Mouse (Mus musculus): ENCODE results near the gene Fam131b. TPM values are rescaled to one million over a fixed set of nuclear protein-coding genes. Genes with fewer than 3 reads are reported as not detected.

Gene Fam131b
- polyA plus RNA-seq, 1 experiment = 15.6 TPM

- Histone ChIP-seq H3K79me2 (ENCODE audit: control insufficient read depth, insufficient read depth) (no peaks in the 10 kb centered on the region), H3K36me3 (ENCODE audit: control insufficient read depth, insufficient read depth) (peaks cover 8% of the 10 kb centered on the region), H3K27me3 (ENCODE audit: control insufficient read depth, insufficient read depth, insufficient read length) (no peaks in the 10 kb centered on the region), H3K79me3 (ENCODE audit: low read depth) (no peaks in the 10 kb centered on the region), H3ac (ENCODE audit: control insufficient read depth, insufficient read length, low read depth) (no peak overlapping the region), H3K4me3 (ENCODE audit: insufficient read depth, poor library complexity, severe bottlenecking) (no peak overlapping the region)
- no peak for TF ChIP-seq CEBPB (IDR thresholded peaks at IDR 0.05; ENCODE audit: low read depth)
- no peak for TF ChIP-seq MAX (IDR thresholded peaks at IDR 0.05)
- TF ChIP-seq MYOG (IDR thresholded peaks at IDR 0.05; ENCODE audit: control insufficient read depth, extremely low read depth, insufficient read length) = no peak
- no peak for TF ChIP-seq CTCF (IDR thresholded peaks at IDR 0.05; ENCODE audit: control insufficient read depth, insufficient read depth, insufficient read length)
- TF ChIP-seq MYOD1 (IDR thresholded peaks at IDR 0.05; ENCODE audit: control insufficient read depth, insufficient read length, low read depth) = no peak
- TF ChIP-seq USF1 (IDR thresholded peaks at IDR 0.05; ENCODE audit: low read depth) = no peak
- no peak for TF ChIP-seq FOSL1 (IDR thresholded peaks at IDR 0.05; ENCODE audit: insufficient read depth, low read length, poor library complexity, severe bottlenecking)
These were observed 6.2 kb downstream of the Fam131b start for GRCm38 (mm10) chr6:42318293-42318692.

GRCm38 (mm10) chr6:42310427-42311053 lies 13.9 kb downstream of the Fam131b start:
- Histone ChIP-seq H3K79me3 (ENCODE audit: low read depth) (no peaks in the 10 kb centered on the region), H3K36me3 (ENCODE audit: control insufficient read depth, insufficient read depth) (peaks cover 6% of the 10 kb centered on the region), H3ac (ENCODE audit: control insufficient read depth, insufficient read length, low read depth) (no peak overlapping the region), H3K79me2 (ENCODE audit: control insufficient read depth, insufficient read depth) (no peaks in the 10 kb centered on the region), H3K27me3 (ENCODE audit: control insufficient read depth, insufficient read depth, insufficient read length) (no peaks in the 10 kb centered on the region), H3K4me3 (ENCODE audit: insufficient read depth, poor library complexity, severe bottlenecking) (no peak overlapping the region)
- TF ChIP-seq CEBPB (IDR thresholded peaks at IDR 0.05; ENCODE audit: low read depth) (no peak), USF1 (IDR thresholded peaks at IDR 0.05; ENCODE audit: low read depth) (no peak), MAX (IDR thresholded peaks at IDR 0.05) (no peak), MYOG (IDR thresholded peaks at IDR 0.05; ENCODE audit: control insufficient read depth, extremely low read depth, insufficient read length) (no peak), MYOD1 (IDR thresholded peaks at IDR 0.05; ENCODE audit: control insufficient read depth, insufficient read length, low read depth) (no peak), FOSL1 (IDR thresholded peaks at IDR 0.05; ENCODE audit: insufficient read depth, low read length, poor library complexity, severe bottlenecking) (no peak), CTCF (IDR thresholded peaks at IDR 0.05; ENCODE audit: control insufficient read depth, insufficient read depth, insufficient read length) (no peak)

GRCm38 (mm10) chr6:42309816-42310378 lies 14.5 kb downstream of the Fam131b start:
- Histone ChIP-seq H3K27me3 (ENCODE audit: control insufficient read depth, insufficient read depth, insufficient read length) (no peaks in the 10 kb centered on the region), H3ac (ENCODE audit: control insufficient read depth, insufficient read length, low read depth) (no peak overlapping the region), H3K79me2 (ENCODE audit: control insufficient read depth, insufficient read depth) (no peaks in the 10 kb centered on the region), H3K4me3 (ENCODE audit: insufficient read depth, poor library complexity, severe bottlenecking) (no peak overlapping the region), H3K79me3 (ENCODE audit: low read depth) (no peaks in the 10 kb centered on the region), H3K36me3 (ENCODE audit: control insufficient read depth, insufficient read depth) (peaks cover 6% of the 10 kb centered on the region)
- TF ChIP-seq MAX (IDR thresholded peaks at IDR 0.05) (no peak), MYOD1 (IDR thresholded peaks at IDR 0.05; ENCODE audit: control insufficient read depth, insufficient read length, low read depth) (no peak), MYOG (IDR thresholded peaks at IDR 0.05; ENCODE audit: control insufficient read depth, extremely low read depth, insufficient read length) (no peak), CEBPB (IDR thresholded peaks at IDR 0.05; ENCODE audit: low read depth) (no peak), USF1 (IDR thresholded peaks at IDR 0.05; ENCODE audit: low read depth) (no peak), FOSL1 (IDR thresholded peaks at IDR 0.05; ENCODE audit: insufficient read depth, low read length, poor library complexity, severe bottlenecking) (no peak), CTCF (IDR thresholded peaks at IDR 0.05; ENCODE audit: control insufficient read depth, insufficient read depth, insufficient read length) (no peak)

- H3K79me2 ChIP-seq (ENCODE audit: control insufficient read depth, insufficient read depth) = no peaks in the 10 kb centered on the region
- no peaks in the 10 kb centered on the region for H3K36me3 ChIP-seq (ENCODE audit: control insufficient read depth, insufficient read depth)
- TF ChIP-seq MYOD1 (IDR thresholded peaks at IDR 0.05; ENCODE audit: control insufficient read depth, insufficient read length, low read depth) = no peak
- no peak for TF ChIP-seq CEBPB (IDR thresholded peaks at IDR 0.05; ENCODE audit: low read depth)
- no peak for TF ChIP-seq CTCF (IDR thresholded peaks at IDR 0.05; ENCODE audit: control insufficient read depth, insufficient read depth, insufficient read length)
- peak; percentile 37 for TF ChIP-seq USF1 (IDR thresholded peaks at IDR 0.05; ENCODE audit: low read depth)
- TF ChIP-seq MAX (IDR thresholded peaks at IDR 0.05) = peak; percentile 48
- peak; percentile 11 for TF ChIP-seq FOSL1 (IDR thresholded peaks at IDR 0.05; ENCODE audit: insufficient read depth, low read length, poor library complexity, severe bottlenecking)
- TF ChIP-seq MYOG (IDR thresholded peaks at IDR 0.05; ENCODE audit: control insufficient read depth, extremely low read depth, insufficient read length) = no peak
- H3K79me3 ChIP-seq (ENCODE audit: low read depth) = no peaks in the 10 kb centered on the region
- no peaks in the 10 kb centered on the region for H3K27me3 ChIP-seq (ENCODE audit: control insufficient read depth, insufficient read depth, insufficient read length)
- peak overlapping the region; percentile 45 for H3ac ChIP-seq (ENCODE audit: control insufficient read depth, insufficient read length, low read depth)
- H3K4me3 ChIP-seq (ENCODE audit: insufficient read depth, poor library complexity, severe bottlenecking) = no peak overlapping the region
These were observed 25.1 kb downstream of the Fam131b start for GRCm38 (mm10) chr6:42299362-42299761.

- Histone ChIP-seq H3K27me3 (ENCODE audit: control insufficient read depth, insufficient read depth, insufficient read length) (no peaks in the 10 kb centered on the region), H3K79me2 (ENCODE audit: control insufficient read depth, insufficient read depth) (no peaks in the 10 kb centered on the region), H3K4me3 (ENCODE audit: insufficient read depth, poor library complexity, severe bottlenecking) (no peak overlapping the region), H3ac (ENCODE audit: control insufficient read depth, insufficient read length, low read depth) (peak overlapping the region; percentile 58), H3K79me3 (ENCODE audit: low read depth) (no peaks in the 10 kb centered on the region), H3K36me3 (ENCODE audit: control insufficient read depth, insufficient read depth) (no peaks in the 10 kb centered on the region)
- peak; percentile 53 for TF ChIP-seq MYOD1 (IDR thresholded peaks at IDR 0.05; ENCODE audit: control insufficient read depth, insufficient read length, low read depth)
- TF ChIP-seq MYOG (IDR thresholded peaks at IDR 0.05; ENCODE audit: control insufficient read depth, extremely low read depth, insufficient read length) = no peak
- no peak for TF ChIP-seq CTCF (IDR thresholded peaks at IDR 0.05; ENCODE audit: control insufficient read depth, insufficient read depth, insufficient read length)
- TF ChIP-seq MAX (IDR thresholded peaks at IDR 0.05) = peak; percentile 72
- peak; percentile 38 for TF ChIP-seq CEBPB (IDR thresholded peaks at IDR 0.05; ENCODE audit: low read depth)
- TF ChIP-seq USF1 (IDR thresholded peaks at IDR 0.05; ENCODE audit: low read depth) = no peak
- peak; percentile 62 for TF ChIP-seq FOSL1 (IDR thresholded peaks at IDR 0.05; ENCODE audit: insufficient read depth, low read length, poor library complexity, severe bottlenecking)
These were observed 28.8 kb downstream of the Fam131b start for GRCm38 (mm10) chr6:42295549-42296094.
